Mouse (Mus musculus) lung, postnatal 0 days (tissue): ENCODE measurements around the gene Cyth1.

Experiments used
- CTCF ChIP-seq: IDR thresholded peaks from 2 replicates; pipeline ENCODE4 v1.5.1; 2016; ENCODE audit warnings: antibody characterized with exemption, mild to moderate bottlenecking
- EP300 ChIP-seq: IDR thresholded peaks from 2 replicates; pipeline ENCODE4 v1.6.1; 2016; ENCODE audit warnings: antibody characterized with exemption, mild to moderate bottlenecking, control low read depth

DNA sequence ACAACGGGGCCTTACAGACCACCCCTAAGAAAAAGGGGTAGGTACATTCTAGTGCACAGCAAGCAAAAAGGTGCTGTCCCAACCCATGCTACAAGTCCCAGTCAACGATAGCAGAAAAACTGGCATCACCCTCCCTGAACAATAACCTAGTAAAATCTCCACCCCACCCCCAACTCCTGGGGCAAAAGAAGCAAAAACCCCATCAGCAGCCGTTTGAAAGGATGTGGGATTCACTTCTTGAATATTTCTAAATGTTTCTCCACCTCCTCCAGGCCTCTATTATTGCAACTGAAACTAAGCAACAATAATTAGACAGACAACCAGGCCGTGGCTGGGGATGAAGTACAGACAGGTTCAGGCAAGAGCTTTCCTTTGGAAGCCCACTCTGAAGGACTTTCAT lies 8.0 kb downstream of the Cyth1 start:
- no peak for TF ChIP-seq EP300
- no peak for TF ChIP-seq CTCF
